Mouse (Mus musculus) kidney, embryonic 16.5 days (tissue): Measurements from ENCODE around the gene Camkk2. TPM values are rescaled to one million over a fixed set of nuclear protein-coding genes. Genes with fewer than 3 reads are reported as not detected.

Experiments used
- ATAC-seq: fragments of 200-750 bp; cut with Nextera tagmentation; 2 replicates; pipeline ENCODE4 v1.8.0; 2017; ENCODE audit warnings: moderate TSS enrichment; ENCODE audit not compliant: low FRiP score, low TSS enrichment
- H3K27ac ChIP-seq: fragments of 300-500 bp; sonication (generic); 2 replicates; pipeline ENCODE4 v1.5.1; 2014; ENCODE audit warnings: low read length
- H3K27me3 ChIP-seq: fragments of 300-500 bp; sonication (generic); 2 replicates; pipeline ENCODE4 v1.6.1; 2014; ENCODE audit warnings: low read length, control low read depth, mixed read lengths; ENCODE audit not compliant: insufficient read depth
- H3K36me3 ChIP-seq: fragments of 300-500 bp; sonication (generic); 2 replicates; pipeline ENCODE4 v1.6.1; 2014; ENCODE audit warnings: low read length, control low read depth, mixed read lengths; ENCODE audit not compliant: insufficient read depth
- H3K4me1 ChIP-seq: fragments of 300-500 bp; sonication (generic); 2 replicates; pipeline ENCODE4 v1.6.1; 2014; ENCODE audit warnings: low read length, control low read depth, mixed read lengths; ENCODE audit not compliant: insufficient read depth
- H3K4me2 ChIP-seq: fragments of 300-500 bp; sonication (generic); replicated peaks from 2 replicates; pipeline ENCODE4 v1.6.1; 2014; ENCODE audit warnings: low read depth, low read length
- H3K4me3 ChIP-seq: fragments of 300-500 bp; sonication (generic); 2 replicates; pipeline ENCODE4 v1.5.1; 2014; ENCODE audit warnings: mild to moderate bottlenecking, low read length
- H3K9ac ChIP-seq: fragments of 300-500 bp; sonication (generic); replicated peaks from 2 replicates; pipeline ENCODE4 v1.6.1; 2014; ENCODE audit warnings: low read length
- H3K9me3 ChIP-seq: fragments of 300-500 bp; sonication (generic); 2 replicates; pipeline ENCODE4 v1.6.1; 2016; ENCODE audit warnings: low read length, control low read depth
- WGBS: fragments of 180-500 bp; shearing (Covaris S2); extraction: QIAGEN DNeasy Blood & Tissue Kit; methylation state at CpG from one replicate; pipeline ENCODE4 v1.1.7; 2014; 5-methylcytosine and 5-hydroxymethylcytosine counted together
- polyA plus RNA-seq: library from polyadenylated mRNA; unstranded; fragments of >200 nt; fragmentation: Nextera tagmentation; extraction: Ambion mirVana; gene quantifications from 2 replicates; pipeline ENCODE4 v1.2.1, GENCODE M21; 2015

Gene Camkk2
- polyA plus RNA-seq, 1 experiment from 2014 or later: 35.6 TPM

GRCm38 (mm10) chr5:122783726-122784406 is 4.7 kb upstream of the Camkk2 start:
- H3K27me3 ChIP-seq: no peaks in the 10 kb centered on the region
- H3K36me3 ChIP-seq: peaks cover 22% of the 10 kb centered on the region
- no peak overlapping the region for H3K27ac ChIP-seq
- H3K4me1 ChIP-seq: peaks cover 7% of the 10 kb centered on the region; the same call in 1 of the 2 replicates
- H3K4me3 ChIP-seq: no peak overlapping the region
- WGBS: 36% methylated on average over 14 of the region's 14 CpGs
- no peak overlapping the region for H3K4me2 ChIP-seq
- no peaks in the 10 kb centered on the region for H3K9me3 ChIP-seq
- no peak overlapping the region for H3K9ac ChIP-seq
- ATAC-seq: no peak

DNA sequence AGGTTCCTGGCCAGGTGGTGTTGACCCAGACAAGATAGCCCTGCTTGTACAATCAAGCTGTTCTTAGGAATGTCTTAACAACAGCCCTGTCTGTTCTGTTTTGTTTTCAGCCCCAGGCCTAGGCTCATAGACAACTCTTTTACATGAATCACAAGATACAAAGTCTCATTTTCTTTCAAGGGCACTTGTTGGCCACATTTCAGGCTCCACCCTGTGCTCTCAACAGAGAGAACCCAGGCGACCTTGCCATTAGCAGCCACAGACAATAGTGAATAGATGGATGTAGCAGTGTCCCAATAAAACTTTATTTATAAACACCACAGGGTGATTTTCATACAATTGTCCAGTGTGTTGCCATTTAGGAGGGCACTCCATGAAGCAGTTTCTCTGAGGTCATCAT is 2.9 kb upstream of the Camkk2 start:
- ATAC-seq: no peak
- H3K27me3 ChIP-seq: no peaks in the 10 kb centered on the region

DNA sequence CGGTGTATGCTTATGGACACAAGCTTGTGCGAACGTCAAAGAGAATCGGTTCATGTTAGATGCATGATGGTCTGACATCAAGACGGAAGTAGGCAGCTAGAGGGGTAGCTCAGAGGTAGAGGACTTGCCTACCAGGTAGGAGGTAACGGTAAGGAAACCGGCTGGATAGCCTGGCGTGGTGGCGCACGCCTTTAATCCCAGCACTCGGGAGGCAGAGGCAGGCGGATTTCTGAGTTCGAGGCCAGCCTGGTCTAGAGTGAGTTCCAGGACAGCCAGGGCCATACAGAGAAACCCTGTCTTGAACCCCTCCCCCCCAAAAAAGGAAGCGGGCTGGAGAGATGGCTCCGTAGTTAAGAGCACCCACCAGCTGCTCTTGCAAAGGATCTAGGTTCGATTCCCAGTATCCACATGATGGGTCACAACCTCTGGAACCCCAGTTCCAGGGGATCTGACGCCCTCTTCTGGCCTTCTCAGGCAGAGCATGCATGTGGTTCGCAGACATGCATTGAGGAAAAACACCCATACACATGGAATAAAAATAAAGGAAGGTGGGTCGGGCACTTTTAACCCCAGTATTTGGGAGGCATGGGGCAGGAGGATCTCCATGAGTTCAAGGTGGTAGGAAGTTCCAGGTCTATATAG is 1.7 kb upstream of the Camkk2 start:
- H3K27me3 ChIP-seq: no peaks in the 10 kb centered on the region
- no peak for ATAC-seq
- H3K36me3 ChIP-seq: no peaks in the 10 kb centered on the region
- H3K4me3 ChIP-seq: no peak overlapping the region
- H3K9me3 ChIP-seq: no peaks in the 10 kb centered on the region
- no peak overlapping the region for H3K27ac ChIP-seq
- WGBS: 89% methylated on average over 19 of the region's 19 CpGs
- no peak overlapping the region for H3K9ac ChIP-seq
- H3K4me1 ChIP-seq: peaks cover 20% of the 10 kb centered on the region
- no peak overlapping the region for H3K4me2 ChIP-seq

More for the DNA sequence above, 2.9 kb upstream of the Camkk2 start:
- Histone ChIP-seq H3K4me3 (no peak overlapping the region), H3K36me3 (peaks cover 6% of the 10 kb centered on the region), H3K4me1 (peaks cover 20% of the 10 kb centered on the region), H3K27ac (no peak overlapping the region), H3K4me2 (no peak overlapping the region), H3K9ac (no peak overlapping the region), H3K9me3 (no peaks in the 10 kb centered on the region)
- 72% methylated on average over 1 of the region's 1 CpGs for WGBS

- Histone ChIP-seq H3K36me3 (no peaks in the 10 kb centered on the region), H3K27me3 (no peaks in the 10 kb centered on the region), H3K9ac (peak overlapping the region; percentile 86), H3K27ac (peak overlapping the region; percentile 83), H3K4me3 (peak overlapping the region; percentile 68), H3K4me2 (peak overlapping the region; percentile 92), H3K9me3 (no peaks in the 10 kb centered on the region), H3K4me1 (peaks cover 16% of the 10 kb centered on the region)
- ATAC-seq: peak; percentile 66
- WGBS: 2% methylated on average over 42 of the region's 55 CpGs
These were observed 680 bp downstream of the Camkk2 start for GRCm38 (mm10) chr5:122778231-122779226.

DNA sequence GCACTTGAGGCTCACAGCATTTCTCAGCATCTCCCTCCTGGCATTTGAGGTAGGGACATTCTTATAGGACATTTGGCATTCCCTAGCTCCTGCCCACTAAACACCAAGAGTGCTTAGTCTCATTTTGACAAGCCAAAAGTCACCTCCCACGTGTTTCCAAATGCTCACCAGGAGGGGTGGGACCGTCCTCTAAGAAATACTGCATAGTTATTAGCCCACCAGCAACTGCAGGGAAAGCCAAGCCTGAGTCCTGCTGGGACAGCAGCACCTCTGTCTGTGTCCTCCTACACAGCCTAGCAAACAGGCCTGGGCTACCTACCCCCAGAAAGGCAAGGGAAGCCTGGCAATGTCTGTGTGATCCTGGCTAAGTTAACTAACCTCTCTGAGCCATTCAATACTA is 1.9 kb downstream of the Camkk2 start:
- Histone ChIP-seq H3K36me3 (peaks cover 3% of the 10 kb centered on the region; the same call in 1 of the 2 replicates), H3K27me3 (no peaks in the 10 kb centered on the region), H3K9me3 (no peaks in the 10 kb centered on the region; the same call in 1 of the 2 replicates), H3K4me3 (no peak overlapping the region), H3K4me1 (peaks cover 16% of the 10 kb centered on the region), H3K27ac (no peak overlapping the region), H3K9ac (no peak overlapping the region), H3K4me2 (no peak overlapping the region)
- WGBS: 33% methylated on average over 2 of the region's 2 CpGs
- ATAC-seq: no peak

DNA sequence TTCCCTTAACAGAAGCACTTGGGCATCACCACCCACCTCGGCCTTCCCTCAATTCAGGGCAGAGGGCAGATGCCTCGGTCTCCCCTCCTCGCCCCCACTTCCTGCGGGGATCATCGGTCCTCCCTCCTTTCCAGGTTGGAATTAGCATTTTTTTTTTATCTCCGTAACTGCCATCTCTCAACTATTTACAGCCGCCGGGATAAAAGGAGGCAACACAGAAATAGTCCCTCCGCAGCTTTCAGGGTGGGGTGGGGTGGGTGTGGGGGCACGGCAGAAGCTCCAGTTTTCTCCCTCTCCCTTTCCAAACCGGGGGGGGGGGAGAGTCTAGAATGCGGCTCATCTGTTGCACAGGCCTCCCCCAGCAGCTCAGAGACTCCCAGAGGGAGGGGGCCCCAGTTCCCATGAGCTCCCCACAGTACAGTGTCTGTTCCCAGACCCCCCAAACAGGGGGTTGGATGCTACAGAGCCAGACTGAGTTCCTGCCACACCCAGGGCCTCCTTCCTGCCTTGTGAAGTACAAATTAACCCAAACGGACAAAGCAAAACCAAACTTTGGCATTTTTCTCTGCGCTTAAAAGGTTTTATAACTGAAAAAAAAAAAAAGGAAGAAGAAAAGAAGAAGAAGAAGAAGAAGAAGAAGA is 3.4 kb downstream of the Camkk2 start:
- Histone ChIP-seq H3K4me3 (no peak overlapping the region), H3K9me3 (no peaks in the 10 kb centered on the region; the same call in 1 of the 2 replicates), H3K4me2 (no peak overlapping the region), H3K36me3 (peaks cover 3% of the 10 kb centered on the region; the same call in 1 of the 2 replicates), H3K27ac (no peak overlapping the region), H3K4me1 (peaks cover 25% of the 10 kb centered on the region), H3K9ac (no peak overlapping the region), H3K27me3 (no peaks in the 10 kb centered on the region)
- WGBS: 84% methylated on average over 13 of the region's 14 CpGs
- no peak for ATAC-seq

DNA sequence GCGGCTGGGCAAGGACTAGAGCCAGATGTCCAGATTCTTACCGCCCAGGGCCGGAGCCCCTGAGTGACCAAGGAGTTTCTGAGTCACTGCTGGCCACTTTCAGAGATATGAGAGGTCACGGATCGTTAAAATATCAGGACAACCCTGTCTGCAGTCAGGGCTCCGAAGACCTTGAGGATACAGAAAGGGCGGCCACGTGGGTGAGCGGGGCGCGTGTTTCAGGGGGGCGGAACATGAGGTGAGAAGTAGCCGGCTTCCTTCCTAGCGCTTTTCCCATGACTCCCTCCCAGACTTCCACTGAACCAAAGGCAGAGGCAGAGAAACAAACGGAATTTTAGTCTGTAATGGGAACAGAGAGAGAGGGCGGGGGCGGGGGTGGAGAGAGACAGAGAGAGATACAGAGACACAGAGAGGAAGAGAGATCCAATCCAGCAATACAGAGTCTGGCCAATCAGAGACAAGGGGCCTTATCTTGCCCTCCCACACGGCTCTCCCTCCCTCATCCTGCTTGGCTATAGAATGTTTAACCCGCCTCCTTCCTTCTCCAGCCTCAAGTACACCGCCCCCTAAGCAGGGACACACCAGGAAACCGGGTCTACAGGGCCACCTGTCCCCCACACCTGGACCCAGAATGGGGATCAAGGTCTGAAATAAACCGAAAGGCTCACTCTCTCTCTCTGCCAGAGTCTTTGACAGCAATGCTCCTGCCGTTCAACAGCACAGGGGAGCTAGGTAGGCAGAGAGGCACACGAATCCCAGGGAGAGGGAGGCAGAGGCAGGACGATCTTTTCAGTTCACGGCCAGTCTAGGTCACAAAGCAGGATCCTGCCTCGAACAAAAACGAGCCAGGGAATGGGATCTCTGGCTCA is 4.2 kb downstream of the Camkk2 start:
- Histone ChIP-seq H3K36me3 (peaks cover 3% of the 10 kb centered on the region; the same call in 1 of the 2 replicates), H3K4me3 (no peak overlapping the region), H3K27ac (no peak overlapping the region), H3K27me3 (no peaks in the 10 kb centered on the region), H3K4me1 (peaks cover 30% of the 10 kb centered on the region), H3K9me3 (no peaks in the 10 kb centered on the region; the same call in 1 of the 2 replicates), H3K9ac (no peak overlapping the region), H3K4me2 (no peak overlapping the region)
- ATAC-seq: no peak
- 61% methylated on average over 28 of the region's 28 CpGs for WGBS

GRCm38 (mm10) chr5:122773756-122774155 is 5.5 kb downstream of the Camkk2 start:
- peaks cover 30% of the 10 kb centered on the region for H3K4me1 ChIP-seq
- H3K36me3 ChIP-seq: peaks cover 3% of the 10 kb centered on the region; the same call in 1 of the 2 replicates
- H3K9me3 ChIP-seq: no peaks in the 10 kb centered on the region; the same call in 1 of the 2 replicates
- H3K27ac ChIP-seq: no peak overlapping the region
- H3K9ac ChIP-seq: no peak overlapping the region
- WGBS: 90% methylated on average over 11 of the region's 11 CpGs
- no peak for ATAC-seq
- H3K4me2 ChIP-seq: no peak overlapping the region
- no peaks in the 10 kb centered on the region for H3K27me3 ChIP-seq
- H3K4me3 ChIP-seq: no peak overlapping the region
